Mouse (Mus musculus) limb, embryonic 12.5 days (tissue): Measurements from ENCODE around the gene Agpat4. TPM values are rescaled to one million over a fixed set of nuclear protein-coding genes. Genes with fewer than 3 reads are reported as not detected.

Experiments used
- ATAC-seq: fragments of 200-750 bp; cut with Nextera tagmentation; 2 replicates; pipeline ENCODE4 v1.8.0; 2017; ENCODE audit warnings: low read depth, moderate TSS enrichment; ENCODE audit not compliant: insufficient number of reproducible peaks, insufficient read depth, low FRiP score, low TSS enrichment
- H3K27ac ChIP-seq: fragments of 300-500 bp; sonication (generic); 2 replicates; pipeline ENCODE4 v1.5.1; 2016; ENCODE audit warnings: mild to moderate bottlenecking, moderate library complexity
- H3K27me3 ChIP-seq: fragments of 300-500 bp; sonication (generic); 2 replicates; pipeline ENCODE4 v1.6.1; 2016; ENCODE audit warnings: mild to moderate bottlenecking, moderate library complexity
- H3K36me3 ChIP-seq: fragments of 300-500 bp; sonication (generic); 2 replicates; pipeline ENCODE4 v1.6.1; 2016; ENCODE audit warnings: mild to moderate bottlenecking, moderate library complexity
- H3K4me1 ChIP-seq: fragments of 300-500 bp; sonication (generic); replicated peaks from 2 replicates; pipeline ENCODE4 v1.6.1; 2016
- H3K4me2 ChIP-seq: fragments of 300-500 bp; sonication (generic); 2 replicates; pipeline ENCODE4 v1.6.1; 2016; ENCODE audit warnings: mild to moderate bottlenecking, moderate library complexity
- H3K4me3 ChIP-seq: fragments of 300-500 bp; sonication (generic); replicated peaks from 2 replicates; pipeline ENCODE4 v1.5.1; 2016; ENCODE audit warnings: mild to moderate bottlenecking
- H3K9ac ChIP-seq: fragments of 300-500 bp; sonication (generic); replicated peaks from 2 replicates; pipeline ENCODE4 v1.6.1; 2016; ENCODE audit warnings: mild to moderate bottlenecking, moderate library complexity
- H3K9me3 ChIP-seq: fragments of 300-500 bp; sonication (generic); 2 replicates; pipeline ENCODE4 v1.6.1; 2016; ENCODE audit warnings: mild to moderate bottlenecking, moderate library complexity
- WGBS: fragments of 180-500 bp; shearing (Covaris S2); methylation state at CpG from one replicate; pipeline ENCODE4 v1.1.7; 2016; 5-methylcytosine and 5-hydroxymethylcytosine counted together
- polyA plus RNA-seq: library from polyadenylated mRNA; unstranded; fragments of >200 nt; fragmentation: Nextera tagmentation; extraction: Ambion mirVana; gene quantifications from 2 replicates; pipeline ENCODE4 v1.2.1, GENCODE M21; 2016

The Agpat4 gene
- polyA plus RNA-seq, 1 experiment from 2014 or later = 41.1 TPM

DNA sequence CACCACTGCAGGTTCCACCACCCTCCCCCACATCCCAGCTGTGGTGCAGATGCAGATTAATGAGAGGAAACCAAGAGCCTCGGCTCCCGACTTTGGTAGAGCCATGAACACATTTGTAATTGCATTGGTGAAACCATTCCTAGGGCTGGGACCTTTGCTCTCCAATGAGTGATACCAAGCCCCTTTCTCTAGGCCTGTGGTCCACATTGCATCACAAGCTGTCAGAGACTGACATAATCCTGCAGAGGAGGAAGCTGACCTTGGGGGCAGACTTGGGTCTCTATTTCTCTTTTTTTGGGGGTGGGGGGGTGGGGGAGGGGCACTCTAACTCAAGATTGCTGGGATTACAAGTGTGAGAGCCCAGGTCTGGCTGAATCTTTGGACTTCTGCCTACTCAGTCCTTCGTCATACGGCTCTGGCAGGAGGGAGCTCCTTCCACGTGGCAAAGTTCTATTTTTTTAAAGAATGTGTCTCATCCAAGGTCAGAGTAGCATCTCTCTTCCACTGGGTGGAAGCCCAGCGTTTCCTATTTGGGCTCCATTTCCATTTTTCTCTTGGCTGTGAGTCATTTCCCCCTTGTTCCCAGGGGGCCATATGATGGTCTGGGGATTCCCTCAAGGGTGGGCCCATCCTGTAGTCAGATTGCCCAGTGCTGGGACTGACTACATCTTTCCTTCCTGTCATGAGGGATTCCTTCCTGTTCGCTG is 52.4 kb downstream of the Agpat4 start:
- 54% methylated on average over 7 of the region's 7 CpGs for WGBS
- no peak overlapping the region for H3K4me2 ChIP-seq
- ATAC-seq = no peak
- H3K4me1 ChIP-seq = peaks cover 34% of the 10 kb centered on the region
- no peaks in the 10 kb centered on the region for H3K9me3 ChIP-seq
- H3K4me3 ChIP-seq = no peak overlapping the region
- no peaks in the 10 kb centered on the region for H3K27me3 ChIP-seq
- H3K27ac ChIP-seq = no peak overlapping the region
- H3K9ac ChIP-seq = no peak overlapping the region
- H3K36me3 ChIP-seq = peaks cover 14% of the 10 kb centered on the region; the same call in 1 of the 2 replicates

DNA sequence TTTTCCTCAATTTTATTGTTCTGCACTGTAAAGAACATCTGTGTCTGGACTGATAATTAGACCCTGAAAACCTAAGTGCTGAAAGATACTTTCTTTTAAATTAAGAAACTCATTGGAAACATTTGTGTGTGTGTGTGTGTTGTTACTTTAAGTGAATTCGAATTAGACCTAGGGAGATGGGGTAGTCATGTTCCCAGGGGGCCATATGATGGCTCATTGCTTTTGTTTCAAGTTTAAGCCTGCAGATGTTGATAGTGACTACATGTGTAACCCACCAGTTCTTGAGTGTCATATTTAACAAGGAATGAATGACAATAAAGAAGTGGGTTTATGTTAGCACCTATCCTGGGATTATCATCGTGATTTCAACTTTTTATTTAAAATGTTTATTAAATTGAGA is 53.2 kb downstream of the Agpat4 start:
- no peak overlapping the region for H3K27ac ChIP-seq
- H3K4me2 ChIP-seq = no peak overlapping the region
- no peak overlapping the region for H3K9ac ChIP-seq
- no peak overlapping the region for H3K4me3 ChIP-seq
- H3K27me3 ChIP-seq = no peaks in the 10 kb centered on the region
- 85% methylated on average over 2 of the region's 2 CpGs for WGBS
- H3K36me3 ChIP-seq = peaks cover 20% of the 10 kb centered on the region; the same call in 1 of the 2 replicates
- ATAC-seq = no peak
- peaks cover 2% of the 10 kb centered on the region; the same call in 1 of the 2 replicates for H3K9me3 ChIP-seq
- H3K4me1 ChIP-seq = peaks cover 34% of the 10 kb centered on the region

DNA sequence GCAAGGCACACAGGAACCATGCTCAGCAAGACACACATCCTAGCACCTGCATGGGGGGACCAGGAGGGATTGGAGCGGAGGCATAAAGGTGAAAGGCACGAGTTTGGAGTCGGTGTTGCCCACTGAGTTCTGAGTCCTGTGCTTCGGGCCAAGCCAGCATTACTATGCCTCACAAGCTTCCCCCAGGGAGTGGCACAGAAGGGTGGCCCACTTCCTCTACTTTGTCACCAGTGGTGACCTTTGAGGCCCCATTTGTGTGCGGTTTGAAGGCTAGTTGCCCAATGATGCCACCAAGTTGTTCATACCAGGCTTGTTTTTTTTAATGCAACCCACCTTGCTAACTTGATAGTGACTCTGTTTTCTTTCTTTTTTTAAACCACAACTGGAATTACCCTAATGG is 55.7 kb downstream of the Agpat4 start:
- H3K36me3 ChIP-seq = peaks cover 28% of the 10 kb centered on the region
- peaks cover 10% of the 10 kb centered on the region; the same call in 1 of the 2 replicates for H3K9me3 ChIP-seq
- no peak overlapping the region for H3K4me3 ChIP-seq
- H3K9ac ChIP-seq = no peak overlapping the region
- no peaks in the 10 kb centered on the region for H3K27me3 ChIP-seq
- no peak for ATAC-seq
- no peak overlapping the region for H3K27ac ChIP-seq
- no peak overlapping the region for H3K4me2 ChIP-seq
- 94% methylated on average over 5 of the region's 5 CpGs for WGBS
- peaks cover 22% of the 10 kb centered on the region for H3K4me1 ChIP-seq

DNA sequence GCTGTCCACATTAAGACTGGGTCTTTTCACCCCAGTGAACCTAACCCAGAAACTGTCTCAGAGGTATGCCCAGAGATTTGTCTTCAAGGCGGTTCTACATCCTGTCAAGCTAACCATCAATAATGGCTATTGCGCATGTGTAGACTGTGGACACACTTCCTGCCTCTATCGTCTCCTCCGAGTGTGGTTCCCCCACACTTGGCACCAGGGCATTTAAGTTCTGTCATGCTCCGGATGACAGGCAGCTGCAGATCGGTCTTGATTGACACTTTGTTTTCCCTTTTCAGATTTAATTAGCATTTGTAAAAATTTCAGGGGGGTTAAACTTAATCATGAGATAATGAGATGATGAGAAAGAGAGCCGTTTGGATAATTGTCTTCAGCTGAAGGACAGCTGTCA is 56.4 kb downstream of the Agpat4 start:
- Histone ChIP-seq H3K4me3 (no peak overlapping the region), H3K9me3 (peaks cover 10% of the 10 kb centered on the region; the same call in 1 of the 2 replicates), H3K9ac (no peak overlapping the region), H3K4me2 (no peak overlapping the region), H3K36me3 (peaks cover 33% of the 10 kb centered on the region), H3K4me1 (peaks cover 15% of the 10 kb centered on the region), H3K27me3 (no peaks in the 10 kb centered on the region), H3K27ac (no peak overlapping the region)
- no peak for ATAC-seq
- 87% methylated on average over 7 of the region's 7 CpGs for WGBS

DNA sequence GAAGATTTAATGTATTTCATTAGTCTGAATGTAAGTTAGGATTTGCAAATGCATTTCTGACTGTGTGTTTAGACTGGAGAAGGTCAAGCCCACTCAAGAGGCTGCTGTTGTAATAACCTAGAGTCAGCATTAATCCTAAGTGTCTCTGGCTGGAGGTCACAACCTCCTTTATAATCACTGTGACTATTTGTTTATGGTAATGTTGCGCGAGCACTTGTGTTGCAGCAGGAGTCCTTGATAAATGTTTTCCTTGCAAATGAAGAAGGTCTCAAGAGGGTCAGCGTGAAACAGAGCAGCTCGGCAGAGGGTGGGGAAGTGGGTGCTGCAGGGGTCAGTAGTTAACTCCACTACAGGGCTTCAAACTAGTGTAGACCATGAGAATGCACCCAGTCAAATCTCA is 57.1 kb downstream of the Agpat4 start:
- WGBS = 85% methylated on average over 4 of the region's 4 CpGs
- Histone ChIP-seq H3K9ac (no peak overlapping the region), H3K27ac (no peak overlapping the region), H3K4me3 (no peak overlapping the region), H3K9me3 (peaks cover 10% of the 10 kb centered on the region; the same call in 1 of the 2 replicates), H3K4me2 (no peak overlapping the region), H3K36me3 (peaks cover 33% of the 10 kb centered on the region), H3K27me3 (no peaks in the 10 kb centered on the region), H3K4me1 (peaks cover 11% of the 10 kb centered on the region)
- no peak for ATAC-seq

DNA sequence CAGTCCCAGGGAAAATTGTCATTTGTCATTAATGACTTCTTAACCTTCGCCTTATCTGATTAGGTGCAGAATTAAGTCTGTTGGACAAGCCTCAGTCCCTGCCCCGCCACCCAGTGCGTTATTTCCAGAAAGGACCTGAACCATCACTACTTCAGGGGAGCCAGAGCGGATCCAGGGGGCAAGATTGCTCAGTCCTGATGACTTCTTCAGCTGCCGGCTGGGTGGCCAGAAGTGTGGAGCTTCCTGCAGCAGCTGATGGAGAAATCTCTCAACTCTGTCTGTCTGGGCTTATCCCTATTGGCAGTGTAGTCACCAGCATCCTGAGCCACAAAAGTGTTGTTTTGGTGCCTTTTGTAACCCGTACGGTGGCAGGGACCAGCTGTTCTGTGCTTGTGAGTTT is 60.8 kb downstream of the Agpat4 start:
- no peak overlapping the region for H3K4me2 ChIP-seq
- H3K9me3 ChIP-seq = peaks cover 10% of the 10 kb centered on the region; the same call in 1 of the 2 replicates
- ATAC-seq = no peak
- H3K4me1 ChIP-seq = 0 out of 2 replicates have a peak, but pooled peaks cover 6% of the 10 kb centered on the region
- no peak overlapping the region for H3K4me3 ChIP-seq
- 92% methylated on average over 7 of the region's 7 CpGs for WGBS
- H3K27ac ChIP-seq = no peak overlapping the region
- H3K9ac ChIP-seq = no peak overlapping the region
- no peaks in the 10 kb centered on the region for H3K27me3 ChIP-seq
- H3K36me3 ChIP-seq = peaks cover 27% of the 10 kb centered on the region

DNA sequence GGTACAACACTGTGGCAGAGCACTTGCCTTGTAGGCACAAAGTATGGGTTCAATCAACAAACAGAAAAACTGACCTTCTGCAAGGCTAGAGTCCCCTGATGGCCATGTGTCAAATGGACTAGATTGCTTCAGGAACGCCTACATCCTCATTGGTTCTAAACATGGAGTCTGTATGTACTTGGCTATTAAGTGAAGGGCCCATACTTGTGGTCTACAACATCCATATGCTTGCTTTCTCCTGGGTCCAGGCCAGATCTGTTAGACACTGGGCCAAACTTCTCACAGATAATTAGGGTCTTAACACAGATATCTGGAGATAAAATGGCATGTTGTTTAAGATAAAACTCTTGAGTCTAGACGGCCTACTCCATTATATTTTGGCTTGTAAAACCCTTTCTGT is 61.3 kb downstream of the Agpat4 start:
- 0 out of 2 replicates have a peak, but pooled peaks cover 6% of the 10 kb centered on the region for H3K4me1 ChIP-seq
- H3K27me3 ChIP-seq = no peaks in the 10 kb centered on the region
- H3K9me3 ChIP-seq = peaks cover 10% of the 10 kb centered on the region; the same call in 1 of the 2 replicates
- H3K4me3 ChIP-seq = no peak overlapping the region
- H3K4me2 ChIP-seq = no peak overlapping the region
- H3K9ac ChIP-seq = no peak overlapping the region
- 85% methylated on average over 2 of the region's 2 CpGs for WGBS
- no peak overlapping the region for H3K27ac ChIP-seq
- peaks cover 22% of the 10 kb centered on the region for H3K36me3 ChIP-seq
- no peak for ATAC-seq

DNA sequence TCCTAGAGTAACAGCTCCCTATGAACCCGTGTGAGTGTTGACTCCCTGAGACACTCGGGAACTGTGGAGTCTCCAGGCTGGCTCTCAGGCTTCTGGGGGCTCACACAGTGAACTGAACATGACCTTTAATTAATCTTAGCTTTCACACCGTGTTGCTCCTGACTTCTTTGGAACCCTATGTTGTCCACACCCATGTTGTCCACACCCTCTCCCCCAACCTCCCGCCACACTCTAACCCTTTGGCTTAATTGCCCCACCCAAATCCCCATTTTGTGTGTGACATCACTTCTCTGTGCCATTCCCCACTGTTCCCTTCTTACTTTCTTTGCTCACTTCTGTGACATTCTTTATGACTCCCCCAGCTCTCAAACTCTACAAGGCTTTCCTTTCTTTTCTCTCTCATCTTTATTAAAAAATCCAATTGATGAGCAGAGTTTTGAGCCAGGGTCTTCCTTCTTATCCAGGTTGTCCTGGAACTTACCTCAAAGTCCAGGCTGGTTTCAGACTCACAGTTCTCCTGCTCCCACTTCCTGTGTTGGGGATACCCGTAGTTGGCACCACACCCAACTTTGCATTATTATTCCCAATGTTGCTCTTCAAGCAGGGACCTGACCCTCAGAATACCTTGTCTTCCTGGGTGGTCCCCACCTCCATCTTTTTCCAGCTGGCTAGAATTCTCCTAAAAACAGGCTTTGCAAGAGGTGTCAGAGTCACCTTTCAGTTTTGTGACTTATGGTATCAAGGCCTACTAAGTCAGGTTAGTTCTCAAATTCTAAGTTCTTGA is 64.4 kb downstream of the Agpat4 start:
- ATAC-seq = no peak
- H3K27me3 ChIP-seq = no peaks in the 10 kb centered on the region
- H3K4me1 ChIP-seq = 0 out of 2 replicates have a peak, but pooled peaks cover 6% of the 10 kb centered on the region
- WGBS = 74% methylated on average over 5 of the region's 5 CpGs
- no peak overlapping the region for H3K4me3 ChIP-seq
- no peak overlapping the region for H3K9ac ChIP-seq
- no peaks in the 10 kb centered on the region for H3K9me3 ChIP-seq
- no peak overlapping the region for H3K4me2 ChIP-seq
- H3K27ac ChIP-seq = no peak overlapping the region
- peaks cover 6% of the 10 kb centered on the region for H3K36me3 ChIP-seq

DNA sequence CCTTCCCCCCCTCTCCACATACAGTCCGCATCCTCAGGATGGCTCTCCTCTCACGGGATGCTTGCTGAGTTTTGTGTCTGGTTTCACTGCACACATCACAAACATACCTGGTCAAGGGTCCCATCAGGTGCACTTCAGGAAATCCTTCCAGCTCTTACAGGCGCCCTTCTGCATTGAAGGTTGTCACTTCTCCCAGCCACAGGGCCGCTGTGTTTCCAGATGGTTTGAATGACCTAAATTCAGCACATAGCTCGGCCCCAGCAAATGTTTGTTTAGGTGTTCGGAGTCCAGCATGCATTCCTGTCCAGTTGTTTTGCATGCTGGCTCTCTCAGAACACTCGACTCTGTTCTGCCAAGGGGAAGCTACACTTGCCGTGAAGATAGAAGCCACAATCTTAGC is 65.8 kb downstream of the Agpat4 start:
- no peak for ATAC-seq
- H3K9ac ChIP-seq = no peak overlapping the region
- H3K4me2 ChIP-seq = no peak overlapping the region
- H3K4me3 ChIP-seq = no peak overlapping the region
- no peak overlapping the region for H3K27ac ChIP-seq
- peaks cover 8% of the 10 kb centered on the region; the same call in 1 of the 2 replicates for H3K36me3 ChIP-seq
- H3K4me1 ChIP-seq = 0 out of 2 replicates have a peak, but pooled peaks cover 4% of the 10 kb centered on the region
- H3K9me3 ChIP-seq = 0 out of 2 replicates have a peak, but pooled peaks cover 3% of the 10 kb centered on the region
- 78% methylated on average over 8 of the region's 8 CpGs for WGBS
- no peaks in the 10 kb centered on the region for H3K27me3 ChIP-seq

DNA sequence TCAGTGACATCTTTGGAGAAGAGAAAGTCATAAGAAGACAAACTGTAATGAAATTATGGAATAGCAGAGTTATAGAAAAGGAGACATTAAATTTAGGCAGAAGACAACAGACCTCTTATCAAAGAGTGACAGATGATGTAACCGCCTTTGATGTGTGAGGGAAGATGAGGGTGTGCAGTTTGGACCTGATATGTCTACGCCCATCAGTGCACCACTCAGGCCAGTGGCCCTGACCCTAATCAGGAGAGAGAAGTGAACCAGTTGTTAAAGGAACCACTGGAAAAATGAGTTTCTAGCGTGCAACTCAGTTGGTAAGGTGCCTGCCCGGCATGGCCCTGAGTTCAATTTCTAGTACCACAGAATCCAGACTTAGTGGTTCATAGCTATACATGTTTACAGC is 67.4 kb downstream of the Agpat4 start:
- WGBS = 94% methylated on average over 4 of the region's 4 CpGs
- no peak for ATAC-seq
- no peak overlapping the region for H3K4me3 ChIP-seq
- H3K9ac ChIP-seq = no peak overlapping the region
- H3K4me2 ChIP-seq = no peak overlapping the region
- H3K27me3 ChIP-seq = no peaks in the 10 kb centered on the region
- no peaks in the 10 kb centered on the region for H3K4me1 ChIP-seq
- H3K27ac ChIP-seq = no peak overlapping the region
- H3K36me3 ChIP-seq = peaks cover 12% of the 10 kb centered on the region; the same call in 1 of the 2 replicates
- H3K9me3 ChIP-seq = 0 out of 2 replicates have a peak, but pooled peaks cover 4% of the 10 kb centered on the region

DNA sequence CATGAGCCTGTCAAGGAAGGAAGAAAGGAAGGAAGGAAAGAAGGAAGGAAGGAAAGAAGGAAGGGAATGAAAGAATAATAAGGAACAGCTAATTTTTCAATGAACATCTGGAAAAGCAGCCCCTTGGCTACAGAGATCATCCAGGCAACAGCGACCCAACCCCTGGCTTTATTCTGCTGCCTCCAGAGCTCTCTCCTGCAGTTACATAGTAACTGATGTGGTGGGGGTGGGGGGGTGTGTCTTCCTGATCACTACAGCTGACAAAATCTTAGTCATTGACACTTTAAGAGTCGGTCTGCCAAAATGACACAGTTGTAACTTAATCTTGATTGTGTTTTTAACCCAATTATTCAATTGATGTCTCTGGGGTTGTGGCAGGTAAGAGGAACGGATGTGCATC is 67.8 kb downstream of the Agpat4 start:
- peaks cover 12% of the 10 kb centered on the region; the same call in 1 of the 2 replicates for H3K36me3 ChIP-seq
- H3K27me3 ChIP-seq = no peaks in the 10 kb centered on the region
- no peak overlapping the region for H3K4me2 ChIP-seq
- H3K4me3 ChIP-seq = no peak overlapping the region
- WGBS = 87% methylated on average over 3 of the region's 3 CpGs
- no peaks in the 10 kb centered on the region for H3K4me1 ChIP-seq
- H3K9me3 ChIP-seq = 0 out of 2 replicates have a peak, but pooled peaks cover 4% of the 10 kb centered on the region
- no peak overlapping the region for H3K27ac ChIP-seq
- ATAC-seq = no peak
- no peak overlapping the region for H3K9ac ChIP-seq
